Mouse (Mus musculus): ENCODE measurements around the gene Large2.

The Large2 gene

DNA sequence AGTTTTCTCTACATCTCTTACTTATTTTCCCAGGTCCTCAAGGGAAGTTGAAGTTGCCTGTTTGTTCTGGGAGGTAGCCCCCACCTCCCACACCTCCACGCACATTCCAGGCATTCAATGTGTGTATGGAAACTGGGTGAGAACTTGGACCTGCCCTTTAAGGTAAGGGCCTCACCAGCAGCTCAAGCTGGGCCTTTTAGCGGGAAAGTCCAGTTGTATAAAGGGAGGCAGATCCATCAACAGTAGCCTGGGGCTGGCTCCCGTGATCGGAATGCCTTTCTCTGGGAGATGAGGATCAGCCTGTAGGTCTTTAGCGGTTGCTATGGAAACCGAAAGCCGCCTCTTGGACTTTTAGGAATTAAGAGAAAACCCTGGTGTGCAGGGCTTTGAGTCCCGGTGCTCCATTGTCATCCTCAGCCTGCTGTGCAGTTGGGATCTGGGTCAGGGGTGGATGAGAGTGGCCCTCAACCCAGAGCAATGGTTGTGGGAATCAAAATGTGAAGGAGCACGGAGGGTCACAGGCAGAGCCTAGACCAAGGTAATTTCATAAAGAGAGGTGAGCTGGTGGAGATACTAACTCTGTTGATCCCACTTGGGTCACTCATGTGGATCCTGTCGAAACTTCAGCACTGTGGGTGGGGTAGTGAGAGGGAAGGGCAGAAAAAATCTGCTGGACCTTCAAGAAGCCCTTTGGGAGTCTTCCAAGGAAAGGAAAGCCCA lies 2.5 kb downstream of the Large2 start:
- no peak for DNase-seq (ENCODE audit: low spot score in 2 of 2)

GRCm38 (mm10) chr2:92370821-92371805 lies 3.6 kb downstream of the Large2 start:
- DNase-seq (ENCODE audit: low spot score in 2 of 2), result peak in 1 of 2 experiments; percentile 26

DNA sequence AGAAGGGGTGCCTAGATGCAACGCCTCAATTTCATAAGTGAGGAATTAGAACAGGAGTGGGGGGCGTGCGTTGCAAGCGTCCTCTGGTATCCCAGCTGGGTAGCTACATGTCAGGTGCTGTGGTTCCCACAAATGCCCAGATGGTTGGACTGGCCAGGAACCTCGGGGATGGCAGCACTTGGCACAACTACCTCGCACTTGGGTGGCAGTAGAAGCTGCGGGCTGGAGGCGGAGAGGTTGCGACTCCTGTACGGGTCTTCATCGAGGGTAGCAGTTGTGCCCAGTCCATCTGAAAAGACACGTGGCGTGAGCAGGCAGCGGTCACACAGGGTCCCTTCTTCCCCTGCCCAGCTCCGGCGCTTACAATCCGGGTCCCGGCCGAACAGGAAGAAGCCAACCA lies 4.3 kb downstream of the Large2 start:
- DNase-seq (ENCODE audit: low spot score in 2 of 2), result no peak

- no peak for DNase-seq (ENCODE audit: low spot score in 2 of 2)
These were observed 7.2 kb downstream of the Large2 start for GRCm38 (mm10) chr2:92367383-92368029.

DNA sequence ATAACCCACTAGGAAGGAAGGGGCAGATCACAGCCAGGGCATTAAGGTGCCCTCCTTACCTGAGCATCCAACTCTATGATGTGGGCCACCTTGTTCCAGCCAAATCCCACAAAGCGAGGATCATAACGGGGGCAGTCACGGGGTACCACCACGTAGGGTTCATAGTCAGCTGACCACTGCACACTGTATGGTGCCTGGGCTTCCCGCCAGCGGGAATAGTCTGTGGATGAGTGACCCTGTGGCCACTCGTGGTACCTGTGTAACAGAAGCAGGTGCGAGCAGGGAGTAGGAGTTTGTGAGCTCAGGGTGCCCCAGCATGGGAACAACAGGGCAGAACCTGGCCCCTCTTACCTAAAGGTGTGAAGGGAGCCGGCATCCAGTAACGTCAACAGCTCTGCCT lies 9.1 kb downstream of the Large2 start:
- no peak for DNase-seq (ENCODE audit: low spot score in 2 of 2)

DNA sequence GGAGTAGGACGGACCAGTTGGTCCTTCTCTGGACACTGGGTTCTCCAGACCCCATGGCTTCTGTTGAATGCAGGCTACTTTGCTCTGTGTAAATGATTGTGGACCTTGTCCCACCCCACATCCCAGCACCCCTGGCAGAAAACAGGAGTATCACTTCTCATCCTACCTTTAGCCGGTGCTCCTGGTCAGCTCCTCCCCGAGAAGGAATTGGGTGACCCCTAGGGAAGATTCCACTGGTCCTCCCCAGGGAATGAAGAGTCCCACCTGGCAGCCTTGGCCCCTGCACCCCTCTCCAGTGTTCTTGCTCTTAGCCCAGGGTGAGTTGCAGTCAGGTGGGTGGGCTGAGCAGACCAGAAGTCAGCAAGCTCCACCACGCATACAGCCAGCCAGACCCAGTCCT lies 10.6 kb downstream of the Large2 start:
- no peak for DNase-seq (ENCODE audit: low spot score in 2 of 2)

GRCm38 (mm10) chr2:92362571-92363228 lies 12.0 kb downstream of the Large2 start:
- no peak for DNase-seq (ENCODE audit: low spot score in 2 of 2)

GRCm38 (mm10) chr2:92361795-92362194 lies 12.9 kb downstream of the Large2 start:
- DNase-seq (ENCODE audit: low spot score in 2 of 2), result no peak

GRCm38 (mm10) chr2:92360893-92361292 lies 13.8 kb downstream of the Large2 start:
- no peak for DNase-seq (ENCODE audit: low spot score in 2 of 2)

- DNase-seq (ENCODE audit: low spot score in 2 of 2), result no peak
These were observed 14.4 kb downstream of the Large2 start for GRCm38 (mm10) chr2:92360186-92360823.

DNA sequence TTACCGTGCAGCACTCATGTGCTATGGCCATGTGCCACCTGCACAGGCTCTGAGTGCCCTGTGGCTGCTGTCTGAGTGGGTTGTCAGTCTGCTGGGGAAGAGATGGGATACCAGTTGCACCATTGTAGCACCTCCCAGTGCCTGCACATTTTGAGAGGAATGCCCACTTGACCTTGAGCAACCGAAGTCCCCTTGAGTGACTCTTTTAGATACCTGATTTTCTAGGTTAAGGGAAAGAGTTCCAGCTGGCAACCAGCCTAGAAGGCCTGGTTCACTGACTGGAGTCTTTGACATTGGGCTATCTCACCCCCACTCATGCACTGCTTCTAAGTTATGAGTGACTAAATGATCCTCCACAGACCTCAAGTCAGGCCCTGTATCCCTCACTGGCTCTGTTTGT lies 15.4 kb downstream of the Large2 start:
- DNase-seq (ENCODE audit: low spot score in 2 of 2), result no peak

- no peak for DNase-seq (ENCODE audit: low spot score in 2 of 2)
These were observed 20.4 kb downstream of the Large2 start for GRCm38 (mm10) chr2:92354224-92354623.

DNA sequence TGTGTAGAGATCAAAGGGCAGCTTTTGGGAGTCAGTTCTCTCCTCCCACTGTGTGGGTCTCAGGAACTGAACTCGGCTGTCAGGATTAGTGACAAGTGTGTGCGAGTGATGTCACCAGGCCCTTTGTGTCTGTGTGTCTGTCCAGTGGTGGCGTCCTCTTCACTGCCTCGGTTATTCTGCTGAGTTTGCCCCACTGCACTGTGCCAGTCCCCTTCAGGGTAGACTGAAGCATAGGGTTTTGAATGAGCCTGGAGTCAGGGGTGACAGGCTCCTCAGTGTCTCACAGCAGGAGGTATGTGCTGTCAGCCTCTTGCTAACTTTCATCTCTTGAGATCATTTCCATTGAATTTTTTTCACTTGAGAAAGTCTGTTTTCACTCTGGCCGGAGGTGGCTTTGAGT lies 21.3 kb downstream of the Large2 start:
- DNase-seq (ENCODE audit: low spot score in 2 of 2), result no peak

DNA sequence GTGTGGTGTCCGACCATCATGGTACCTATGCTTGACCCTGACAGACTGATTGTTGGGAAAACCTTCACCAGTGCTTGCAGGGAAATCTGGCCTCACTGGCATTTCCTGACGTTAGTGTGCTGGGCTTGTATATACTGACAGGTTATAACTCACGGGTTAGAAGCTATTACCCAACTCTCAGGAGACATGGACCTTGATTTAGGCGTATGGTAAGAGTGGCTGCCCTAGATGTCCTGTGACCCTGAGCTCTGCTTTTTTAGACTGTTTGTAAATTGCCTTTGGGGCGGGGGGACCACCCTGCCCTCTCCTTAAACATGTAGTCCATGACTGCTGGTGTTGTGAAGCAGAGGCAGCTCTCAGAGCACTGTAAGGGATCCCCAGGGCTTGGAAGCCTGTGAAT lies 24.0 kb downstream of the Large2 start:
- DNase-seq (ENCODE audit: low spot score in 2 of 2), result no peak

DNA sequence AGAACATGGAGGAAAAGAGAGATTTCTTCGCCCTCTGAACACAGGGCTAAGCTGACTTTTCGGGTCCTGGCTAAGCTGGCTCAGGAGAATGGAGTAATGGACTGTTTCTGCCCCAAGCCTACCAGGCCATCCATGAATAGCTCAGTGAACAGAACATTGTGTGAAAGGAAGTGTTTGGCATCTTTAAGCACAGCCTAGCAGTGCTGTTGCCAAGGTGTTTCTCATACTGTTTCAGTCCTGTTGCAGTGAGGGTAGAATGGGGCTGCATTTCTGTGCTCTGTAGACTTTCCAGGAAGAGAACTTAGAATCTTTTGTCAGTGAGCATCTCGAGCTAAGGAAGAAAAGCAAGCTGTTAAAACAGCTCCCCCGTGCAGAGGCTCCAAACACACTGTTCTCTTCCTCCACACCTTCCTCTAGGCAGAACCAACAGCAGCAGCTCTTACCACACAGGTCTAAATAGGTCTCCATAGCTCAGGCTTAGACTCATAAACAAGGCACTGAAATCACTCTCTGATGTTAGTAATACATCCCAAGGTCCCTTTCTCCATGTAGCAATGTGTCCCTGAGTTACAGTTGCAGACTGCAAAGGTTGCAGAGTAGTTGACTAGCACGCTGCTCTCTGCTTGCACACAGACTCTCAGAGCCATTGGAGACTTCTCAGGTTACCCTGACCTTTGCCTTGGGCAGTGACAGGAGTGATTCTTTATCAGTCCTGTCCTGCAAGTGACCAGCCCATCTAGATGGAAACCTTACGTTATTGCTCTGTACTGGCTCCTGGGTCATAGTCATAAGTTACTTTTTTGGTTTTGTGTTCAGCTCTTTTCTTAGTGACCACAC lies 24.9 kb downstream of the Large2 start:
- DNase-seq (ENCODE audit: low spot score in 2 of 2), result no peak

DNA sequence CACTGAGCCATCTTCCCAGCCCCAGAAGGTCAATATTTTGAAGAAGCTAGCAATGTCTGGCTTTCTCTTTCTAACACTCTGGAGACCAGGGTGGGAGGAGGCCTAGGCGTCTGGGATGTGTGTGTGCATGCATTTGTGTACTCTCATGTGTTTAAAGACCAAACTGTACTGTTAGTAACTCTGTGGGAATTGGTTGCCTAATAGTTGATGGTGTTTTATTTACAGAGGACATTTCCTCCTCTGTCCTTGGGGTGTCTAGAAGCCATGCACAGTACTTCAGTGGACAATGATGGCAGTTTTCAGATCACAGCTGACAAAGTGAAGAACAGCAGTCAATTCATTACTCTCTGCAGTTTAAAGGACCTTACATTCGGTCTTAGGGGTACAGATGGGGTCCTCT lies 27.5 kb downstream of the Large2 start:
- no peak for DNase-seq (ENCODE audit: low spot score in 2 of 2)

DNA sequence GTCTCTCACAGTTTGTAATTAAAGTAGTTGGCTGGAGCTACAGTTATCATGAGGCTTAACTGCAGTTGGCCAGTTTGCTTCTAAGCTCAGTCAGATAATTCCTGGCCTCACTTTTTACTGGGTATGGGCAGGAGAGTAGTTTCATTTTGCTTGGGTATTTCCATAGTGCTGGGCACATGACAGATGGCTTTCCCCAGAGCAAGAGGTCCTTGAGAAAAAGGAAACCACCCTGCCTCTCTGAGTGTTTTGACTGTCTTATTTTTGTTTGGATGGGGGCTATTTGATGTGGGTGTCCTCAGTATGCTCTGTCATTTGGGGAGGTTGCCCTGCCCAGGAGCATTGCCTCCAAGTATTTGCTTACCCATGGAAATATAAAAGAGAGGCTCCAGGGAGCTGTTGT lies 32.3 kb downstream of the Large2 start:
- DNase-seq (ENCODE audit: low spot score in 2 of 2), result no peak

DNA sequence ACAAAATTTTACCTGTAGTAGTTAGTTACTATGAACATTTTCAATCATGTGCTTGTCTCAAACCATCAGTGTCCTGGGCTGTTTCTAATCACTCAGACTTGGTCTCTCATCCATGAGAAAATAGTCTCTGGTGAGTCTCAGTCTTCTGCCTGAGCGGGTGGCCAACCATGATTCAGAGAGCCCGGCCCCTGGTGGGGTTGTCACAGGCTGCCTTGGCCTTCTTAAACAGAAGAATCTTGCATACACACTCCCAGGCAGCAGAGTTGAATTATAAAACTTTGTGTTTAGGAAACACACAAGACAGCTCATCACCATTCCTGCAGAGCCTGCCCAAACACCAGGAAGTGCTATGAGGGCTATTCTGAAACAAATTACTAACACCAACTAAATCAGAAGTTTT lies 42.8 kb downstream of the Large2 start:
- no peak for DNase-seq (ENCODE audit: low spot score in 2 of 2)

DNA sequence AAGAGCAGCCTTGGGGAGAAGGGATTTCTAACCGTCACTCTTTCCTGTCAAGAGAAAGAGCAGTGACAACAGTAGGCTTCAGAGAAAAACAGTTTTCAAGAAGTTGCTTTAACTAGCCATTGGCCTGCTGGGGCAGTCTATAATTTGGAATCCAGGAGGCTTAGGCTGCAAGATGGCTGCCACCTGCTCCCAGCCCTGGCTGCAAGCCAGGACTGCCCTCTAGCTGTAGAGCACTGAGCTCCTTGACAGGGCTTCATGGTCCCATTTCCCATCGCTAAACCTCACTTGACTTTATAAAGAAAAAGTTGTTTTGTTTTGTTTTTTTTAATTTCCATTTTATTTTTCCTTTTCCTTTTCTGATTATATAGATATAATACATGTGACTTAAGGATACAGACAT lies 43.3 kb downstream of the Large2 start:
- DNase-seq (ENCODE audit: low spot score in 2 of 2), result peak in 1 of 2 experiments; percentile 6

- DNase-seq (ENCODE audit: low spot score in 2 of 2), result peak; percentile 32 to 37
These were observed 43.8 kb downstream of the Large2 start for GRCm38 (mm10) chr2:92330840-92331239.
